Mouse (Mus musculus) retina, adult 2 months (tissue): ENCODE results near the gene Osbpl5.
A peak's percentile ranks its signal among the peaks of the same experiment; 100 is the strongest.
"Not testable (repeated sequence)": the region's sequence is repeated elsewhere in the genome, so short reads cannot be mapped to it uniquely, and the experiment has no call there.

ENCODE experiments used
- DNase-seq: peaks from one replicate; pipeline ENCODE4 v3.0.0-alpha.2; 2012; ENCODE audit warnings: low read depth, low spot score

Osbpl5 gene

DNA sequence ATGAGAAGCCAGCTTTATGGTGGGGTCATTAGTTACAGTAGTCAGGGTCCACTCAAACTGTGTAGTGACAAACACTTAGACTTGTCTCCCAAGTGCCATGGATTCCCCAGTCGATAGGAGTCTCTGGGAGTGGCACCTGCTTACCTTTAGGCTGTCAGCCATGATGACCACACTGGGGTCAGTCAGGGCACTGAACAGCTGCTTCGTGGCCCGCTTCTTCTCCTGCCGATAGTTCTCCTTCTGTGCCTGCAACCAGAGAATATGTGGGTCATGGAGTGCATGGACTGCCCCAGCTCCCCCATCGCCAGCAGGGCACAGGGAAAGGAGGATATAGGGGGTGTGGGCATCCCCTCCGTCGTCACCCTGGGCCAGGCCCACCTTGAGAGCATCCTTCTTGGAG is 47.4 kb downstream of the Osbpl5 start:
- DNase-seq: no peak

DNA sequence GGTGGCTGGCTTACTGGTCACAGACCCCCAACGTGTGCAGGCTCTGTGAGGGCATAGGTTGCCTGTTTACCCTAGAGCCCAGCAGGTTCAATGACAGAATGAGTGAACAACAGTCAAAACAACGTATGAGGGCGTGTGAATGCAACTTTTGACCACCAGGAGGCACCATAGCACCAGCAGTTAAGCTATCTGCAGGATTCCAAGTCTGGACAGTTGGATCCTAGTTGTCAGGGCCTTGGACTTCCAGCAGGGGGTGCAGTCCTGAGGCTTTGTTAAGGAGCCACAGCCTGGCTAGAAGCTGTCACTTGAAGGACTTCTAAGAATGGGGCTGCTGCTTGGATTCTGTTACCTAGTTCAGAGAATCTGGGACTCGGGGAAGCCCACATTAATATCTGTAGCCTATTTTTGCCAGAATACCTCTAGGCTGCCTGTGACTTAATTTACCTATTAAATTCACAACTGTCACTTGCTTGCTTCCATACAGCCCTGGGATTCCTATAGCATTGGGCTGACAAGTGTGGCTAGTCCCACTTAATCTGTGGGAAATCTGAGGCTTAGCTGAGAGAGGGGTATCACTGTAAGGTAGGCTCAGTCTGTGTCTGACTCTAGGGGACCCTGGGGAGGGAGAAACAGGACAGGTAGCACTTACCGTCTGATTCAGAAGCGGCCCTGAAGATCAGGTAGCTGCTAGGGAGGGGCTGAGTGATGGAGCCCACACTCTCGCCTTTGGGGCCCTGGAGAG is 49.9 kb downstream of the Osbpl5 start:
- DNase-seq: peak; percentile 72

DNA sequence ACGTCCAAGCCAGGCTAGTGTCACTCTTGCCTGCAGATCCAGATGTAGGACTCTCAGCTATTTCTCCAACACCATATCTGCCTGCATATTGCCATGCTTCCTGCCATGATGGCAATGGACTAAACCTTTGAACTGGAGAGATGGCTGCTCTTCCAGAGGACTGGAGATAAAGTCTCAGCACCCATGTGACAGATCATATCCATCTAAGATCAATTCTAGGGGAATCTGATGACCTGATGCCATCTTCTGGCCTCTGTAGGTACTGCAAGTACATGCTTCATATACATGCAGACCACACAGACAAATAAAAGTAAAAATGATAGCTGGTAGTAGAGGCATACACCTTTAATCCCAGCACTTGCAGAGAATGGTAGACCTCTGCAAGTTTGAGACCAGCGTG is 60.6 kb downstream of the Osbpl5 start:
- DNase-seq: no peak

DNA sequence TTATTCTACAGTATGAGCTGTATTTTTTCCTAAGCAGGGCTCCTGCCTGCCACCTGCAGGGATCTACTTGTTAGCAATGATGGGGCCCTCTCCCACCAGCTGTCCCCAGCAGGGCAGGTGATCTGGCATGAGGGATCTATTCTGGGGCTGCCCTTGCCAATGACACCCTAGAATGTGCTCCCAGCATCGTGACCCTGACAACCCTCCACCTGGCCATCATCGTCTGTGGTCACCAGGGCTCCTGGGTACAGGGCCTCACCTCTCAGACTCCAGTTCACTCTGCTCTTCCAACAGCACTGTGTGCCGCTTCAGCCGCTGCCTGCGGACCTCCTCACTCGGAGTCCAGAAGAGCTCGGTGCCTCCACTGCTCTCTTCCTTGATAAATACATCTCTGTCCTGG is 62.2 kb downstream of the Osbpl5 start:
- DNase-seq: no peak

DNA sequence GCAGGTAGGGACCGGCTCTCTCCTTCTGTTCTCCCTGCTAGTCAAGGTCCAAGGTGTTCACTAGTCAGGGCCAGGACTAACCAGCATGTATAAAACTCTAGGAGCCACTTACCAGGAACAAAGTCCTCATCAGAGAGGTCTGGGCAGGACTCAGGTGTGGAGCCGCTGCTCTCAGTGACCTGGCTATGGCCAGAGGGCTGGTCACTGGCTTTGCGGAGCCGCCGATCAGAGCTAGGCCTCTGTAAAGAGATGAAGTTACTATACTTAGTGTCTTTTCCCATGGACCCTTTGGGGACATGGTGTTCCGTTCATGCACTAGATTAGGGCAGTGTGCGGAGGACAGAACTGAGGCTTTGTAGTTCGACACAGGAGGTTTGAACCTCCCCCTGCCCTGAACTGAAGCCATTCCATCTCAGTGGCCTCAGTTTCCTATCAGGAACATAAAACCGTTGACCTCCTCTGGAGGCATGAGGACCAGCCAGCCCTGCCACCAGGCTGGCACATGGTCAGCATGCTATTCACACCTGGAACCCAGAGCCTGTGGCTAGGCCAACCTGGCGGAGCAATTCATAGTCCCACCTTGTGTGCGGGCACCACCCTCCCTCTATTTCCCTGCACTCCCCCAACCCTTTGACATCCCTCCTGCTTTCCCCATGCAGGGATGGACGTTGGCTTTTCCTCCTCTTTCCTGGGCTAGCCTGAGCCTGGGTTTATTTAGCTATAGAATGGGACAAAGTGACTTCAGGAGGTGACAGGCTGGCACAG is 63.9 kb downstream of the Osbpl5 start:
- no peak for DNase-seq

DNA sequence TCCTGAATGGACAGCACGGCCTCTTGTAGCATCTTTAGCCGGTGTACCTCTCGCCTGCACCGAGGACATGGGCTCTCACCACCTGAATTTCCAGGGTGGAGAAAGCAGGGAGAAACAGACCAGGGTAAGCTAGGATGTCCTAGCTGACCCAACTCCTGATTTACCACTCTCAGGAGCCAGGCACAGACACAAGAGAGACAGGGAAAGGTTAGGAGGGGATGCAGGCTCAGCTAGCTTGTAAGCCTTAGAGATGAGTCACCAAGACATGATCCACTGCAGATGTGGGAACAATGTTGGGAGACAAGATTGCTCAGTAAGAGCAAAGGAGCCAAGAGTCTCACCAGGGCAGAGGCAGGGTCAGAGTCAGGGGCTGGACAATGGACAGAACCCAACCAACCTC is 64.9 kb downstream of the Osbpl5 start:
- no peak for DNase-seq

DNA sequence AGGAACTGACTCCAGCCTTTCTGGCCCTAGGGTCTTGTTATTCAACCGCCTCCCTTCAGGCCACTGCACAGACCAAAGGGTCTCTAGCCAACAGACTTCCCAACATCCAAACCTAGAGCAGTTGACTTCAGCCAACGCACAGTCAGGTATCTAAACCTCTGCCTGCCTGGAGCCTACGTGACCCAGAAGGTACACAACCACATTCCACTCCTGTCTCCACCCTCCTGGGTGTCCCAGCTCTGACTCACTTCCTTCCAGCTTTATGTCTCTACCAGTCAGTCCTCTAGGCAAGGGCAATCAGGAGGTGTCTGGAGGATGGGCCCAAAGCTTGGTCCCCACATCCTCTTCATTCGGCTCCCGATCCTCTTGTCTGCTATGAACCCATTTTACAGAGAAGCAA is 65.6 kb downstream of the Osbpl5 start:
- DNase-seq: no peak

DNA sequence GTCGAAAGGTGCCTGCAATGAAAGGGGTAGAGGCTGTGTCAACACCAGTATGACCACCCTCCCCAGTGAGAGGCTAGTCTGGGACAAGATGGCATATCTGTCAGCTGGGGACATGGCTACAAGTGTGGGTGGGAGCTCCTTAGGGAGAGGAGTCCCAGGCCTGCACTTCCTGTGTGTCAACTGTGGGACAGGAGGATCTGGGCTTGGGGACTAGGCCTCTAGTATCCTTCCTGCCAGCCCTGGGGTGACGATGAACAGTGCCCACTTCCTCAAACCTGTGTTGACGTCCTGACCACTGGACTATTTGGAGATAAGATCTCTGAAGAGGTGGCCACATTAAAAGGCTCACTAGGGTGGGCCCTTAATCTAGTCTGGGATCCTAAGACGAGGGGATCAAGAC is 66.8 kb downstream of the Osbpl5 start:
- no peak for DNase-seq

DNA sequence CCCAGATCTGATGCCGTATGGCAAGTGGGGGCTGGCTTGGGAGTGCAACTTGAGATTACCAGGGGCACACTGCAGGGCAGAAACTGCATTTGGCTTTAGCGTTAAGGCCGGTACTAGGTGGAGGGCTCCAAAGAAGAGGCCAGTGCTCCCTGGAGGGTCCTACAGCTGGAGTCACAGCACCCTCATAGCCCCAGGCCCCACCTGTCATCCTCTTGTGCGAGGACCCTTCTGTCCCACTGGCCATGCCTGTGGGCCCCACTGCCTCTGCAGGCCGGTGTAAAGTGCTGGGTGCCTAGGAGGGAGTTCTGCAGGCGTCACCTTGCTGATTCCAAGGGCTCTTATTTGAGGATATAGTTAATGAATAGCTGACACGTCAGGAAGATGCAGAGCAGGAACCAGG is 67.3 kb downstream of the Osbpl5 start:
- DNase-seq: no peak

DNA sequence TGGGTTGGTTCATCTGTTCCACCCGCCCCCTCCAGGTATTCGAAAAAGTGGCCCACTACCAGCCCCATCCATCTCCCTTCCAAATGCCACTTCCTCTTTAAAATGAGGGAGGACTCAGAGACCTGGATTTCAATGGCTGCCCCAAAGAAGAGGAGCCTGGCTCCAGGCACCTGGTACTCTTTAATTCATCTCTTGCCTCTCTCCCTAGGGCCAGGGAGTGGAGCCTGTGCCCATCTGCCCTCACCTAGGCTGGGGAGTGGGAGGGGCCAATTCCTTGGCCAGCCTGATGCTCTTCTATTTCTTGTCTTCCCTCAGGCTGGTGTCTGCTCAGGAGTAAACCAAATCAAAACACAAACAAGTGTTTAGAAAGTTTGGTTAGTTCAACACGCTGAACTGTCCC is 70.1 kb downstream of the Osbpl5 start:
- not testable (repeated sequence) for DNase-seq

DNA sequence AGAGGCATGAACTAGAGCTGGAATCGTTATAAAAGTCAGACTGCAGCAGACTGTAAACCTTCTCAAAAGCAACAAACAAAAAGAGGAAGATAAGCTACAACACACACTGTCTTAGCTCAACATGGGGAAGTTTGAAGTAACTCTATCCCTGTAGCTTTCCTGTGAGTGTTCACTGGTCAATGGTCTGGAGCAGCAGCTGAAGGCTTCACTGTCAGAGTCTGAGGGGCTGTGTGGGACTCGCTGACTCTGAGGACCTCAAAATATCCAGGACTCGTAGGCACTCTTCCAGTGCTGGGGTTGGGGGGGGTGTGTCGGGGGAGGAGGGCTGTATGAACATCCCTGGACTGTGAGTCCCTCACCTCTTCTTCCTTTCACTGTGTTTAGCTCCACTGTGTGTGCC is 70.6 kb downstream of the Osbpl5 start:
- DNase-seq: not testable (repeated sequence)

DNA sequence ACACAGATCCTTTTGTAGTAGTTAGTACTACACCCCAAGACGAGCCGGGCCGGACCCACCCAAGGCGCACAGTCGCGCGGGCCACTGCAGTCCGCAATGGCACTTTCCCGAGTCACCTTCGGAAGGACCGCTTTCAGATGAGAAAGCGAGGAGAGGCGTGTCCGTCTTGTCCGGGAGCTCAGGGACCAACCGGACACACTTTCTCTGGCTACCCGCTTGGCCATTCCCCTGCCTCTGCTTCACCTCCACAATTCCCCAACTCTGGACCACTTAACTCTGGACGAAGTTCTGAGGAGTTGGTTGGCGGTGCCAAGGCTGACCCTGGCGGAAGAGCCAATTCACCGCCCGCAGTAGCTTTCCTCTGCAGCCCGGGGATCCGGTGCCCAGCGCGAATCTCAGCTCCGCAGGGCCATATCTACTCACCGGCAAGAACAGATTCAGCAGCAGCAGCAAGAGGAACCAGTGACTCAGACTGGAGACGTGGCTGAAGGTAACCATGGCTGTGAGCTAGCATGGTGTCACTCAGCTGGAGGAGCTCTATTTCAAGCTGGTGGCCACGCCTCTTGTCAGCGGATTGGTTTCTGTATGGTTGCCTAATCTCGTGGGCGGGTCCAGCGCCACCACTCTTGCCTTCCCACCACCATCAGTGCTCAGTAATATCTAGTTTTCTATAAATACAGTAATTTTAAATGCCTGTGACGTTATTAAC is 71.3 kb downstream of the Osbpl5 start, which contains the start of gene Tnfrsf23:
TSS of gene Tnfrsf23 (minus strand) at position 514 of the 709 bp plus-strand sequence.
- no peak for DNase-seq

DNA sequence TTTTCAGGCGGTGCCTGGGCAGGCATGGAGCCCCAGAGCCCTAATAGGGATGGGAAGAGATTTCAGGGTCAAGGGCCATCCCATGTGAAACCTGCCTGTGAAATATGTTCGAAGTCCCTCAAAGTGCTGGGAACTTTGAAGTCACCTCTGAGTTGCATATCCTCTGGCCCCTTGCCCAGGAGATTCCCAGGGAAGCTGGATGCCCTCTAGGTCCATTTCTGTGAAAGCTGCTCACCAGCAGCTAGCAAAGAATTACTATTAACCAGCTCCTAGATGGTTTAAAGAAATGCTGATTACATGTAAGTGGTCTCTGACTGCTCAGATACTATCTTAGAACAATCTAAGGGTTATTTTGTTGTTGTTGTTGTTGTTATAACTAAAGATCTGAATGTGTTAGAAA is 72.2 kb downstream of the Osbpl5 start:
- not testable (repeated sequence) for DNase-seq

DNA sequence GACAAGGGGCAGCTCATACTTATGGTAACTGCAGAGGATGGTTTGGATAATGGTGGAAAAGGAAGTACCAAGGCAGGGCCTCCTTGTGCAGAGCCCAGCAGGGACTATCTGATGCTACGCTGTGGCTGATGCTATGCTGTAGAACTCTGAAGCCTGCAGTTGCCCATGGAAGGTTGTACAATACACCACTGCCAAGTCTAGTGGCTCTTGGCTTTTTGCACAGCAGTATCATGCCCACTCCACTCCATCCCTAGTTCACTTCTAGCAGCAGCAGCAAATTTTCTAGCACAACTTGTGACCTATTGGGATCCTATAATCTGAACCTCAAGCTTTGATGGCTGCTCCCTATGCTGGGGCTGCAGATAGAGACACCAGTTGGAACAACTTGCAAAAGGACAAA is 75.2 kb downstream of the Osbpl5 start:
- no peak for DNase-seq

DNA sequence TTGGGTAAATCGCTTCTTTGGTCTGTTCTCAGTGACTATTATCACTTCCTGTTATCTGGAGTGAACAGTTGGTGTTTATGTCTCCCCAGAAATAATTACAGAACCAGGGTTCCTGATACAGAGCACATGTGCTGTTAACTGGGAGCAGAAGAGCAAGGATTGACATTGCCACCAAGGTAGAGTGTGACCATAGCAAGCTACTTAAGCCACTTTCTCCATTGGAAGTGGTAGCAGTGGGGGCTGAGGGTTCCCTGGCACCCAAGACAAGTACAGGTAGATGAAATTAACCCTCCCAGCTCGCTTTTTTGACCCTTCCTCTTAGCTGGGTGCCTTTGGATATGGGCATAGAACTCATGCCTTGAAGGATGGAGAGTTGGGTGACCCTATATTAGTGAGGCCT is 75.9 kb downstream of the Osbpl5 start:
- DNase-seq: not testable (repeated sequence)

DNA sequence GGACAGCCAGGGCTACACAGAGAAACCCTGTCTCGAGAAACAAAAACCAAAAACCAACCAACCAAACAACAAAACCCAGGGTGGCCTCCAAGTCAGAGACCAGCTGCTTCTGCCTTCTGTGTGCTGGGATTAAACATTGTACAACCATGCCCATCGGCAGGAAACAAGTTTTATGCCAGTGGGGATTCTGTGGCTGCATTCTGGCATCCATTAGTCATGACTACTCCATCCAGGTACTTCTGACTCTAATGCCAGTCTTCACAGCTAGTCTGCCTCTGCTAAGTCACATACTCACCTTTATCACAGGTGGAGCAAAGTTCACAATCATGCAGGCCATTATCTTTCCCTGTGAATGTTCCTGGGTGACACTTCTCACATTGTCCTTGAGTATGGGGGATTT is 77.1 kb downstream of the Osbpl5 start:
- not testable (repeated sequence) for DNase-seq

DNA sequence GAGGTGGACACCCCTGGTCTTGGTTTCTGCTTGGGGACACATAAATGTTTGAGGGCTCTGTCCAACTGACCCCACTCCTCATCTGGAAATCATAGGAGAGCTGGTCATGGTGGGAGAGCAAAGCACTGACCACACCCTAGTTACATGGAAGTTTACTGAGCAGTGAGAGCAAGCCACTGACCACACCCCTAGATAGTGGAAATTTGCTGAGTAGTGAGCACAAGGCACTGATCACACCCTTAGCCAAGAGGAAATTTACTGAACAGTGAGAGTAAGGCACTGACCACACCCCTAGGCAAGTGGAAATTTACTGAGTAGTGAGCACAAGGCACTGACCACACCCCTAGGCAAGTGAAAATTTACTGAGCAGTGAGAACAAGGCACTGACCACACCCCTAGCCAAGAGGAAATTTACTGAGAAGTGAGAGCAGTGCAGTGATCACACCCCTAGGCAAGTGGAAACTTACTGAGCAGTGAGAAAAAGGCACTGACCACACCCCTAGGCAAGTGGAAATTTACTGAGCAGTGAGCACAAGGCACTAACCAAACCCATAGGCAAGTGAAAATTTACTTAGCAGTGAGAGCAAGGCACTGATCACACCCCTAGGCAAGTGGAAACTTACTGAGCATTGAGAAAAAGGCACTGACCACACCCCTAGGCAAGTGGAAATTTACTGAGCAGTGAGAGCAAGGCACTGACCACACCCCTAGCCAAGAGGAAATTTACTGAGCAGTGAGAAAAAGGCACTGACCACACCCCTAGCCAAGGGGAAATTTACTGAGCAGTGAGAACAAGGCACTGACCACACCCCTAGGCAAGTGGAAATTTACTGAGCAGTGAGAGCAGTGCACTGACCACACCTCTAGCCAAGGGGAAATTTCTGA is 90.1 kb downstream of the Osbpl5 start:
- DNase-seq: no peak

DNA sequence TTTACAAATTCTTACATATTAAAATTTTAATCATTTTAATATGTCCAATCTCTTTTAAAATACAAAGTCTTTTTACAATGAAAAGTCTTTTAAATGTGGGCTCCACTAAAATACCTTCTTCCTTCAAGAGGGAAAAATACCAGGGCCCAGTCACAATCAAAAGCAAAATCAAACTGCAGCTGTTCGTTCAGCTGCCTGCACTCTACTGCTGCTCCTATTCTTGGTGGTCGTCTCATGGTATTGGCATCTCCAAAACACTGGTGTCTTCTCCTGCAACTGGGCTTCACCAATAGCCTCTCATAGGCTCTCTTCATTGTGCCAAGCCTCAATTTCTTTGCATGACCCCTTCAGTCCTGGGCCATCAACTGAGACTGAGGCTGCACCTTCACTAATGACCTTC is 93.3 kb downstream of the Osbpl5 start:
- DNase-seq: no peak

DNA sequence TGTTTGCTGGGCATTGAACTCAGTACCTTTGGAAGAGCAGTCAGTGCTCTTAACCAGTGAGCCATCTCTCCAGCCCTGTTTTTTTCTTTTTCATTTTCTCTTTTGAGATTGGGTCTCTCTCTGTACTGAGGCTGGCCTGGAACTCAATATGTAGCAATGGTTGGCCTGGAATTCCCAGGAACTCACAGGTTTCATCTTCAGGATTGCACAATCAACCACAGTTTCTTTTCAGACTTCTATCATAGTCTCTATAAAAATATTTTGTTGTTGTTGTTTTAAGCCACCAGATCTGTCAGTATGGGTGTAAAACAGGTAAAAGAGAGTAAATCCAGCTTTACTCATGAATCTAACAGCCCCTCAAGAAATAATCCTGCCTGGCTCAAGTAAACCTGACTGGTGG is 96.0 kb downstream of the Osbpl5 start:
- no peak for DNase-seq

DNA sequence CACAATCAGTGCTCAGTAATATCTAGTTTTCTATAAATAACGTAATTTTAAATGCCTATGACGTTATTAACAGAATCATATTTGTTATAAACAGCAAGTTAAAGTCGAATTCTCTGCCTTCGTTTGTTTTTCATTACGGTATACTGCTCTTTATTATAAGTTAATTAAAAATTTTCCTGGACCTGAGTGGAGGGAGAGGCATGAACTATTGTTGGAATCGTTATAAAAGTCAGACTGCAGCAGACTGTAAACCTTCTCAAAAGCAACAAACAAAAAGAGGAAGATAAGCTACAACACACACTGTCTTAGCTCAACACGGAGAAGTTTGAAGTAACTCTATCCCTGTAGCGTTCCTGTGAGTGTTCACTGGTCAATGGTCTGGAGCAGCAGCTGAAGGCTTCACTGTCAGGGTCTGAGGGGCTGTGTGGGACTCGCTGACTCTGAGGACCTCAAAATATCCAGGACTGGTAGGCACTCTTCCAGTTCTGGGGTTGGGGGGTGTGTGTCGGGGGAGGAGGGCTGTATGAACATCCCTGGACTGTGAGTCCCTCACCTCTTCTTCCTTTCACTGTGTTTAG is 106.9 kb downstream of the Osbpl5 start:
- DNase-seq: not testable (repeated sequence)
